Mouse (Mus musculus): ENCODE measurements at regions not wholly inside any gene's neighbourhood (a gene's known extent, or its start where the extent isn't known, plus 50 kb on each side); places are given as distances from the start of the nearest gene placed in this dataset.

DNA sequence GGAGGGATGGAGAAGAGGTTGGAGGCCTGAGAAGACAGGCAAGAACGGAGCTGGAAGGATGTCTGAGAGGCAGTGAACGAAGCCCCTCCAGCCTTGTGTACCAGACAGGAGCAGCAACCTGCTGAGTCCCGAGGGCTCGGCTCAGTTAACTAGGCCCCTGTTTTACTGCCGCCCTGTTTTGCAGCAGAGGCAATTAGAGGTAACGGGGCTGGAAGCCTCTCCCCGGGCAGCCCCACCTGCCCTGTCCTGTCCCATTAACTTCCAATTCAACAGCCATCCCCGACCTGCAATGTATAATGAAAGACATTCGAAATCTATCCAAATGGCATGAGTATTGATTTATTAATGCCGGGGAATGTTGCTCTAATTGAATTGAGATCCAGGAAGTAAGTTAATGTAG is 70.5 kb upstream of the Runx3 start:
- H3K27ac ChIP-seq, result no peak overlapping the region
- 91% methylated on average over 10 of the region's 10 CpGs for WGBS (ENCODE audit: missing documents)
- no peaks in the 10 kb centered on the region for H3K36me3 ChIP-seq (ENCODE audit: inconsistent target)
- H3K79me2 ChIP-seq (ENCODE audit: inconsistent target), result no peaks in the 10 kb centered on the region
- H3K4me3 ChIP-seq (ENCODE audit: inconsistent target), result no peak overlapping the region

GRCm38 (mm10) chr4:135051466-135051865 is 69.0 kb upstream of the Runx3 start:
- Histone ChIP-seq H3K79me2 (ENCODE audit: inconsistent target) (no peaks in the 10 kb centered on the region), H3K36me3 (ENCODE audit: inconsistent target) (no peaks in the 10 kb centered on the region), H3K27ac (no peak overlapping the region), H3K4me3 (ENCODE audit: inconsistent target) (no peak overlapping the region)
- WGBS (ENCODE audit: missing documents), result 59% methylated on average over 11 of the region's 11 CpGs

GRCm38 (mm10) chr4:135053585-135053984 is 66.9 kb upstream of the Runx3 start:
- Histone ChIP-seq H3K36me3 (ENCODE audit: inconsistent target) (no peaks in the 10 kb centered on the region), H3K27ac (peak overlapping the region; percentile 34; the same call in 1 of the 2 replicates), H3K4me3 (ENCODE audit: inconsistent target) (no peak overlapping the region), H3K79me2 (ENCODE audit: inconsistent target) (no peaks in the 10 kb centered on the region)
- 25% methylated on average over 11 of the region's 11 CpGs for WGBS (ENCODE audit: missing documents)

GRCm38 (mm10) chr4:135054353-135054752 is 66.1 kb upstream of the Runx3 start:
- peak overlapping the region; percentile 34; the same call in 1 of the 2 replicates for H3K27ac ChIP-seq
- no peak overlapping the region for H3K4me3 ChIP-seq (ENCODE audit: inconsistent target)
- H3K79me2 ChIP-seq (ENCODE audit: inconsistent target), result no peaks in the 10 kb centered on the region
- 11% methylated on average over 10 of the region's 10 CpGs for WGBS (ENCODE audit: missing documents)
- no peaks in the 10 kb centered on the region for H3K36me3 ChIP-seq (ENCODE audit: inconsistent target)

GRCm38 (mm10) chr4:135056371-135056770 is 64.1 kb upstream of the Runx3 start:
- Histone ChIP-seq H3K79me2 (ENCODE audit: inconsistent target) (no peaks in the 10 kb centered on the region), H3K27ac (no peak overlapping the region), H3K4me3 (ENCODE audit: inconsistent target) (no peak overlapping the region), H3K36me3 (ENCODE audit: inconsistent target) (no peaks in the 10 kb centered on the region)
- WGBS (ENCODE audit: missing documents), result 99% methylated on average over 7 of the region's 7 CpGs

GRCm38 (mm10) chr4:135057286-135057685 is 63.2 kb upstream of the Runx3 start:
- Histone ChIP-seq H3K27ac (no peak overlapping the region), H3K79me2 (ENCODE audit: inconsistent target) (no peaks in the 10 kb centered on the region), H3K36me3 (ENCODE audit: inconsistent target) (no peaks in the 10 kb centered on the region), H3K4me3 (ENCODE audit: inconsistent target) (no peak overlapping the region)
- 89% methylated on average over 11 of the region's 11 CpGs for WGBS (ENCODE audit: missing documents)

- WGBS (ENCODE audit: missing documents), result 51% methylated on average over 4 of the region's 4 CpGs
- no peaks in the 10 kb centered on the region for H3K36me3 ChIP-seq (ENCODE audit: inconsistent target)
- no peak overlapping the region for H3K27ac ChIP-seq
- no peaks in the 10 kb centered on the region for H3K79me2 ChIP-seq (ENCODE audit: inconsistent target)
- no peak overlapping the region for H3K4me3 ChIP-seq (ENCODE audit: inconsistent target)
These were observed 61.6 kb upstream of the Runx3 start for GRCm38 (mm10) chr4:135058895-135059294.

GRCm38 (mm10) chr4:135061030-135061743 is 59.3 kb upstream of the Runx3 start:
- Histone ChIP-seq H3K4me3 (ENCODE audit: inconsistent target) (no peak overlapping the region), H3K27ac (no peak overlapping the region)

GRCm38 (mm10) chr4:135066766-135067479 is 53.5 kb upstream of the Runx3 start:
- H3K36me3 ChIP-seq (ENCODE audit: inconsistent target), result no peaks in the 10 kb centered on the region
- H3K27ac ChIP-seq, result no peak overlapping the region
- no peaks in the 10 kb centered on the region for H3K79me2 ChIP-seq (ENCODE audit: inconsistent target)
- H3K4me3 ChIP-seq (ENCODE audit: inconsistent target), result no peak overlapping the region
- 7% methylated on average over 19 of the region's 19 CpGs for WGBS (ENCODE audit: missing documents)

More at GRCm38 (mm10) chr4:135061030-135061743, 59.3 kb upstream of the Runx3 start:
- H3K36me3 ChIP-seq (ENCODE audit: inconsistent target), result no peaks in the 10 kb centered on the region
- H3K79me2 ChIP-seq (ENCODE audit: inconsistent target), result no peaks in the 10 kb centered on the region
- WGBS (ENCODE audit: missing documents), result 91% methylated on average over 3 of the region's 4 CpGs

DNA sequence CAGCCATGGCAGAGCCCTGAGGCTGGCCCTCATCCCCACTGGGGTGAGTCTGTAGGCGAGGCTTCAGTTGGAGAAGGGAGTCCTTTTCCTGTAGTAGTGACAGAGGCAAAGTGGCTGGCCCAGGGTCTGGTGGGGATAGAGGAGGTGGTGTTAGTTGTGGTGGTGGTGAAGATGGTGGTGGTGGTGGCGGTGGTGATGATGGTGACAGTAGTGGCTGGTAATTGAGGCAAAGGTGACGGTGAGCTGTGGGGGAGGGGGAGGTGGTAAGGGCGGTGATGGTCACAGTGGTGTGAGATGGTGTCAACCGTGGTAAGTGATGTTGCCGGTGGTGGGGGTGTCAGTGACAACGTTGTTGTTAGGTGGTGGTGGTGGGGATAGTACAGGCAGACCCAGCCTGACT is 52.6 kb upstream of the Runx3 start:
- no peaks in the 10 kb centered on the region for H3K79me2 ChIP-seq (ENCODE audit: inconsistent target)
- WGBS (ENCODE audit: missing documents), result 86% methylated on average over 7 of the region's 7 CpGs
- no peak overlapping the region for H3K4me3 ChIP-seq (ENCODE audit: inconsistent target)
- H3K27ac ChIP-seq, result no peak overlapping the region
- H3K36me3 ChIP-seq (ENCODE audit: inconsistent target), result no peaks in the 10 kb centered on the region

DNA sequence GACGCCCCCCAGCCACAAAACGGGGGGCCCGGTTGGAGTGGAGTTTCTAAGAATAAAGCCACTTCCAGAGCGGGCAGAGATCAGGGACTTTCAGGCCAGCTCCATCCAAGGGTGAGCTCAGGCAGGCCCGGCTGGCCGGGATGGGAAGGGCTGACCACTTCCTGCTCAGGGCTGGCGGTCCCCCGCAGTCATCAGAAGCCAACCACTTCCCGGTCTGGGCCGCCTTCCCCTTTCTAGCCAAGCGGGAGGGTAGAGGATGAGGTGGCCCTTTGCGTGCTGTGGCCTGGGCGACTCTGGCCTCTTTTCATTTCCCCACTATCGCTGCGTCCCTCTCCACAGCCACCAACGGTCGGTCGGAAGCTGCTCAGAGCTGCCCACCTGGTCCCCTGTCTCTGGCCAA is 50.6 kb upstream of the Runx3 start:
- Histone ChIP-seq H3K36me3 (ENCODE audit: inconsistent target) (no peaks in the 10 kb centered on the region), H3K27ac (peak overlapping the region; percentile 2; the same call in 1 of the 2 replicates), H3K4me3 (ENCODE audit: inconsistent target) (no peak overlapping the region), H3K79me2 (ENCODE audit: inconsistent target) (no peaks in the 10 kb centered on the region)
- whole genome bisulfite sequencing (ENCODE audit: missing documents), result under 1% methylated on average over 18 of the region's 18 CpGs

Data from macrophage (primary cell).